Mouse (Mus musculus): ENCODE data around the gene Piwil4. TPM values are rescaled to one million over a fixed set of nuclear protein-coding genes. Genes with fewer than 3 reads are reported as not detected.

Gene Piwil4
- polyA plus RNA-seq (2012), result 1.6 and 1.9 TPM in 2 replicates

DNA sequence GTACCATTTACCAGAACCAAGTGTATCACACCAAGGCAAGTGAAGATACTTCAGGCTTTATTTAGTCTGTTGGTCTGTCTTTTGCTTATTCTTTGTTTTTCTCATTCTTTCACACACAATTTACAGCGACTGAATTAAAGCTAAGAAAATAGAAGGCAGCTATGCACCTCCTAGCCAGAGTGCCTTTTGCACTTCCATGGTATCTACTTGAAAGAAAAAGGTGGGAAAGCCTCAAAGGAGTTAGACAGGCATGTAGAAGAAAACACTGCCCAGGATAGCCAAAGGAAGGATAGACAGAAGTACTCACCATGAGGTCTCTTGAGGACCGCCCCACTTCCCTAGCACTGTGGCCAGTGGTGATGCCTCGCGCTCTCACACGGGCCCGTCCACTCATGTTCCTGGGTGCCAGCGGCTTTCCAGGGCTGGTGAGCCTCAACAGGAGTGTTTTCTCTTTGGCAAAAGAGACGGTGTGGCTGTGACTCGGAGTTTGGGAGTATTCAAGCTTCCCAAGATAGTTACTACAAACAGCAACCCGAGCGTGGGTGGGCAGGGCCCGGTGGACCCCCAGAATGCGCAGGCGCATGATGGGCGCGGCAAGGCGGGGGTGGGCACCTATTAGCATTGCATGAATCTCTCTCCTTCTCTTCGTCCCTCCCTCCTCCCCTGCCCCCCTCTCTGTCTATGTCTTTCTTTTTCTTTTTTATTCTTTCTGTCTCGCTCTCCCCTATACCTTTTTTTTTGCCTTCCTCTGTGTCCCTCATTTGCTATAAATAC lies at the start of gene Piwil4:
Gene Piwil4, minus strand, starts transcription at position 583 of the 774 bp plus-strand sequence.
- no peak for TF ChIP-seq GATA1 (IDR thresholded peaks at IDR 0.05; ENCODE audit: low read length)

DNA sequence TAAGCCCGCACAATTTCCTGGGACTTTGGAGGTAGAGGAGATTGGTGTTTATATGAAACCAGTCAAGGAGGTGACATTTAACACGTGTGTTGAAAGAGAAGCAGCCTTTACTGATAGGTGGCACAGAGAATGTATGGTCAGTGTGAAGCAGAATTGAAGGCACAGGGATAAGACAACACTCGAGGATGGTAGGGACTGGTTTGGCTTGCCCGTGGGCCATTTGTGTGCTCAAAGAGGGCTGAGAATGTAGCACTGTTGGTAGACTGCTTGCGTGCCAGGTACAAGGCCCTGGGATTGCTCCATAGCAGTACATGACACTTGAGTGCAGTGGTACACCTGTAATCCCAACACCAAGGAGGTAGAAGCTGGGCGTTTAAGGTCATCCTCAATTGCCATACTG lies 46.8 kb upstream of the Piwil4 start:
- TF ChIP-seq GATA1 (IDR thresholded peaks at IDR 0.05; ENCODE audit: low read length), result no peak

DNA sequence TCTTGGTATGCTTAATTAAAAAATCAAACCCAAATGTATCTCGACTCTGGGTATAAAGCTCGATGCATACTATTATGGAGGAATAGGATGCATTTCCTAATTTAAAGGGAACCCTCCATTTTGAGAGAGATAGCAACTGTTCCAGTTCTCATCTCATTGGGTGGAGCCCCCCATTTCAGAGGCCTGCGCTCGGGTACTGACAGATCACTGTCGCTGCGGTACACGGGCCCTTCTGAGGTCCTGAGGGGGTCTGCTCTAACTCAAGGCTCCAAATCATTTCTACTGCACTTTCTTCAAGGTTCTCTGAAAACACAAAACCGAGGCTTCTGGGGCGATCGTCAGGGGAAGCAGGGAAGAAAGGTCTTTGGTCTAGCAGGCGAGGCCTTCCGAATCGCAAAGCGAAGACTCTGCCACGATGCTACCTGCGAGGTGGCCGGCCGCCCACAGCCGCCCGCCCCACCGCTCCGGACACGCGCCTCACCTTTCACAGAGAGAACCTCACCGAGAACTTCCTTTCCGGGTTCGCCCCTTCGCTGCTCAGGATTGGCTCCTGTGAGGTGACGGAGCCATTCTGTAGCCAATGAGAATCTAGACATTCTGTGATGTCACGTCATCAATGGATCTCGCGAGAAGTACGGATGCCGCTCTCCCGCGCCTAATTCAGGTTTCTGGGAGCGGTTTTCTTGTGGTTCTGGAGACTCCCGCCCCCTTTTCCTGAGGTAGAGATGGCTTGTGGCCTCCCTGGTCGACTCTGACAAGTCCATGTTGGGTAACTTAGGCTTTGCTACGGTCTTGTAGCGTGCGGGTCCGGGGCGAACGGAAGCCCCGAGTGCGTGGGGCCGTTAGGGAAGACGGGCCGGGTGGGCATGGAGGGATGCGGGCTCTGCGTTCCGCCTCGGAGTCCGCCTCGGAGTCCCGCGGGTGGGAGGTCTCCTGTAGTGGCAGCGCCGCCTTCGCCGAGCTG lies 43.8 kb upstream of the Piwil4 start, which contains the start of the genes Mre11a and Ankrd49:
Gene Mre11a, plus strand, starts transcription at position 616 of the 964 bp plus-strand sequence.
Gene Ankrd49, minus strand, starts transcription at position 818 of the 964 bp plus-strand sequence.
- TF ChIP-seq GATA1 (IDR thresholded peaks at IDR 0.05; ENCODE audit: low read length), result no peak

DNA sequence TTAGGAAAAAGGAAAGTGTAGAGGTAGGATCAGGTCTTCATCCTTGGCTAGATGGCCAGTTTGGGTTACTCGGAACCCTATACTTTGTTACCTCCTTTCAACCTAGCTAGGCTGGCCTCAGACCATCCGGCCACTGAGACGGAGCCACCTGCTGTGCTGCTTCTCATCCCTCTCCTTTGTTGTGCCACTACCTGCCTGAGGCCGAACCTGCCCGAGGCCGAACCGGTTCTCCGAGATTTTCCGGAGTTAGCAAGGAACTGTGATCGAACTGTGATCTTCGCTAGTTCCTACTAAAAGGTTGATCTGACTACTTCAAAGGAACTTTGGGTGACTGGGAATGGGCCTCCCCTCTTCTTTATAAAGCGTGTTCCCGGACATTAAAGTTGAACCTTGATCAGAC lies 37.8 kb upstream of the Piwil4 start:
- TF ChIP-seq GATA1 (IDR thresholded peaks at IDR 0.05; ENCODE audit: low read length), result no peak

DNA sequence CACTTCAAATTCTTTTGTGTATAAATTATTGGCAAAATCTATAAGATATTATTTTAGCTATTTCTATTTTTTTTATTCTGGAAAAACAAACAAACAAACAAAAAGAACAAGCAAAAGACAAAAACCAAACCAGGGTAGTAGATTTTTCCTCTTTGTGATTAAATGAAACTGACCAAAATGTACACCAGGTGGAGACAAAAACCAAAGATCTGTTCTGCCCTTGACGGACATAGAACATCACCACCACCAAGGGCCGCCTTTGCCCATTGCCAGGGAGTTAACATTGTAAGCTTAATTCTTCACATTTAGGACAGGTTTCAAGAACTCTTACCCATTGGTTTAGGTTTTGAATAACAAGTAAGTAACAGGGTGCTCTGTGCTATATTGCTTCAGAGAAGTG lies 33.3 kb upstream of the Piwil4 start:
- no peak for TF ChIP-seq GATA1 (IDR thresholded peaks at IDR 0.05; ENCODE audit: low read length)

DNA sequence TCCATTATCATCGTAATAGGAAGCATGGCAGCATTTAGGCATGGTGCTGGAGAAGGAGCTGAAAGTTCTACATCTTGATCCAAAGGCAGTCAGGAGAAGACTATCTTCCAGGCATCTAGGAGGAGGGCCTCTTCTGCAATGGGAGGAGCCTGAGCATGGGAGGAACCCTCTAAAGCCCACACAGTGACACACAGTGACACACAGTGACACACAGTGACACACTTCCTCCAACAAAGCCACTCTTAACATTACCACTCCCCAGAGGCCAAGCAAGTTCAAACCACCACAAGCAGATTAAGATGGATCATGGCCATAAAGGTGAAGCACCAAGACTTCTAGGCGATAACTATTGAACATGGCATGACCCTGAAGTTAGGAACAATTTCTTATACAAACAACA lies 31.5 kb upstream of the Piwil4 start:
- no peak for TF ChIP-seq GATA1 (IDR thresholded peaks at IDR 0.05; ENCODE audit: low read length)

DNA sequence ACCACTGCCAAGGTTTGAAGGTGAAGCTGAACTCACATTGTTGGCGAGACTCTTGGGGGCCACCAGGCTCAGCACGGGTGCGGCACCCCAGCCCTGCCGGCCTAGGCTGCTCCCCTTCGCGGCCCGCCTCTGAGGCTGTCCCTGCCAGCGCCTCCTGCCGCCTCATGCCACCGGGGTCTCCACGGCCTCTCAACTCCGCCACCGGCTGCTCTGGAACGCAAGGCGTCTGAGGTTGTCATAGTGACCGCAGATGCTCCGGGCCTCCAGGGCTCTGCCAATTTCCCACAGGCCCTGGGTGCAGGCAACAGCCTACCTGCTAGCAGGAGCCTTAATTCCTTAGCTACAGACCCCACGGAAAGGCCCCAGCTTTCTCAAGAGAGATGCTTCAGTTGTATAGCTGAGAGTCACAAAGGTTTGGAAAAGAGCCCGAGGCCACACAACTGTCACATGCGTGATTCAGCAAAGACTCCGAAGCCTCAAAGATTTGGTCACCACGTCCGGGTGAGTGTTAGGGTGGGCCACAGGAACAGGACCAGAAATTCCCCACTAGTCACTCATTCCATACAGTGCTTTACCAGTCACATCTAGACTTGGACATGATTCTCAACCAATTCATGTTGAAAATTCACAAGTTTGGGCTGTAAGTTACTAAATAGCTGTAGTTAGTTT lies 30.4 kb upstream of the Piwil4 start, which contains the start of gene 1700012B09Rik:
Gene 1700012B09Rik, minus strand, starts transcription at position 228 of the 669 bp plus-strand sequence.
- no peak for TF ChIP-seq GATA1 (IDR thresholded peaks at IDR 0.05; ENCODE audit: low read length)

DNA sequence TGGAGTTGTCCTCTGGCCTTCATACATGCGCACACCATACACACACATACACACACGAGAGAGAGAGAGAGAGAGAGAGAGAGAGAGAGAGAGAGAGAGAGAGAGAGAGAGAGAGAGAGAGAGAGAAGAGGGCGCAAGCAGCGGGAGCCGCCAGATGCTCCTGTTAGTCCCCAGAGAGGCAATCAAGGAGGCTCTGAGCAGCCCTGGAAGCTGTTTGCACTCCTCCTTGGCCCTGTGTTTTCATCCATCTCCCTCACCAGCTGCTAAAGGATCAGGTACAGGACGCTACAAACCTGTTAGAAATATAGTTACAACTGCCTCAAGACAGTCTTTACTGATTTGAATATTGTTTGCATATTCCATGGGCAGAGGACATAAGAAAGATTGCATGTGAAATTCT lies 29.3 kb upstream of the Piwil4 start:
- no peak for TF ChIP-seq GATA1 (IDR thresholded peaks at IDR 0.05; ENCODE audit: low read length)

DNA sequence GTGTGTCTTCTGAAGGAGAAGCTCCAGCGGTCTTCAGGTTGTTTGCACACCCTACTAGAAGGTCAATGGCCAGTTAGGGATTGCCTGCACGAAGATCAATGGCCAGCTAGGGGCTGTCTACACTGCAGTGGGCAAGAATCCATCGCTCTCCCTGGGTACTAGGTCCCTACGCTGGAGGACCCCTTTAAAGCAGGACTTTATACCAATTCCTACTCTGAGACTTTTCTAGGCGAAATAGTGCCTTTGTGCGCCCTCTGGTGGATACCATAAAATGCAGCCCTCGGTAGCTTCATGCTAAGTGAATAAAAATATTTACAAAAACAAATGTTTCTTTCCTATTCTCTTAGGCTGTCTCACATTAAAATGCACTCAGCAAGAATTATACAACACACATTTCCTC lies 24.2 kb upstream of the Piwil4 start:
- no peak for TF ChIP-seq GATA1 (IDR thresholded peaks at IDR 0.05; ENCODE audit: low read length)

DNA sequence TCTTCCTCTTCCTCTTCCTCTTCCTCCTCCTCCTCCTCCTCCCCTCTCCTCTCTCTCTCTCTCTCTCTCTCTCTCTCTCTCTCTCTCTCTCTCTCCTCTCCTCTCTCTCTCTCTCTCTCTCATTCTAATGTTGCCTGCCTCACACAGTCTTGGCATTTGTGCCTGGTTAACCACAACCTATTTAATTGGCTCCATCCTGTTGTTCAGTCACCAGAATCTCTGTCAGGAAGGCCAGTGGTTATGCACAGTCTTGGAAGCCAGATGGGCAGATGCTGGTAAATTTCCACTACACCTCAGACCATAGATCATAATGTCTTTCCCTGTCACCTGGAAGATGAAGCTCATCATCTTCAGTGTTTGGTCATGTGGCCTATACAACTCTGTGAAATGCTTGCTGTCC lies 18.7 kb upstream of the Piwil4 start:
- TF ChIP-seq GATA1 (IDR thresholded peaks at IDR 0.05; ENCODE audit: low read length), result no peak

DNA sequence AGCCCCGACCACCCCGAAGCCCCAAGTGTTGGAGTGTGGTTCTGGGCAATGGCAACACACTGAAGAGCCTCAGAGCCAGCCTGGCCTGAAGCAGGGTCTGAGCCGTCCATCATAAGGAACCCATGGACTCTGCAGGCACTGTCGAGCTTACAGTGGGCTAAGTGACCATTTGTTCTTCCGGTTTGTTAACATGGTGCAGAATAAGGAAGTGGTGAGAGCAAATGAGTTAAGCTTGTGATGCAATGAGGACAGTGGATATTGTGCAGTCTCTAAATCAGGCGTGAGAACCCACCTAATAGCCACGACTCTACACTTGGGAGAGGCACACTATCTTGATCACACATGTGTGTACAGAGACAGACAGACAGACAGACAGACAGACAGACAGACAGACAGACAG lies 18.1 kb upstream of the Piwil4 start:
- no peak for TF ChIP-seq GATA1 (IDR thresholded peaks at IDR 0.05; ENCODE audit: low read length)

DNA sequence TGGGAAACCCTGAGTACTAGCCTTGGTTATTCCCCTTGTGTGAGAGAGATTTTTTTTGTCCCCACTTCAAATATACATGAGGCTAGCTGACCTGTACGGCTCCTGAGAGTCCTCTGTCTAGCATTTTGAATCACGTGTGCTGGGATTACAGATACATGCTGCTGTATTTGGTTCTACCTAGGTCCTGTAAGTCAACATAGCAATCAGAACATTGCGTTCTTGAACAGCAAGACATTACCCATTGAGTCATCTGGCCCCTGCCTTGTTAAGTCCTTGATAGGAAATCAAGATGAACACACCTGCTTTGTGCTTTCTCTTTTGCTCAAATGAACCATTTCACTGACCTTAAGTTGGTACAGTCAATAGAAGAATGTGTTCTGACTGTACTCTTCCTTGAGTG lies 13.9 kb upstream of the Piwil4 start:
- no peak for TF ChIP-seq GATA1 (IDR thresholded peaks at IDR 0.05; ENCODE audit: low read length)

DNA sequence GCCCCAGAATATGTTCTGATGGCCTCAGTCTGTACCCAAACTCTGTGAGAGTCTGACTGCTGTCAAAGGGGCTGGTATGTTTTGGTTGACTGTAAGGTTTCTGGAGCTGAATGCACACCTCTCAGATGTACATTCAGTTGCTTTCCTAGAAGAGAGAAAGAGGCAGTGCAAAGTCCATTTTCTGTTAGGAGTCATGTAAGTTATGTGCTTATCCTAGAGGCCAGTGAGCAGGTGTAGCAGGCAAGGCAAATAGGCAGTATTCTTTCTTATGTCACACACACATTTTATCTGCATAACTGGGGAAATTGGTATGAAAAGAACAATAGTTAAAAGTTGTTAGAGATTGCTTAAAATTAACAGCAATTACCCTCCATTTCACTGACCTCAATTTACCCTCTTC lies 13.4 kb upstream of the Piwil4 start:
- no peak for TF ChIP-seq GATA1 (IDR thresholded peaks at IDR 0.05; ENCODE audit: low read length)

DNA sequence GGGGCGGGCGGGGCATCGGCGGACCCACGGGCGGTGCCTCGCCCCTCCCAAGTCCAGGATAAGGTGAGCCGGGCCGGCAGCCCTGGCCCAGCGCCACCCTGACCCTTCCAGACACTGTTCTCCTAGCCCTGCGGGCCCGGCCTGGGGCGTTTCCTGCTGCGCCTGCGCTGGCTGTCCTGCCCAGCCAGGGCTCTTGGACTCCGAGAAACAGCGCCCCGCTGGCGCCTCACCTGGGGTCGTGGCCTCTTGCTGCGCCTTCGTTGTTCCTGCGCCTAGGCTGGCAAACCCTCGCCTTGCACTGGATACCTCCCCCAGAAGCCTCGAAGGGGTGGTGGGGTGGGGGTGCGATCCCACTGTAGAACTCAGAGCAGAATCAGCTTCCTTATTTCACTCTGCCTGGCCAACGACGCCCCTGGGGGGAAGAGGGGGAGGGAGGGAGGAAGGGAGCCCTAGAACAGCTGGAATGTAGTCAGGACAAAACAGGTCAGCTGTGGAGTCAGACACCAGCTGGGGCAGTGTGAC lies 11.5 kb upstream of the Piwil4 start, which contains the start of gene Fut4:
Gene Fut4, minus strand, starts transcription at position 393 of the 522 bp plus-strand sequence.
- TF ChIP-seq GATA1 (IDR thresholded peaks at IDR 0.05; ENCODE audit: low read length), result no peak

DNA sequence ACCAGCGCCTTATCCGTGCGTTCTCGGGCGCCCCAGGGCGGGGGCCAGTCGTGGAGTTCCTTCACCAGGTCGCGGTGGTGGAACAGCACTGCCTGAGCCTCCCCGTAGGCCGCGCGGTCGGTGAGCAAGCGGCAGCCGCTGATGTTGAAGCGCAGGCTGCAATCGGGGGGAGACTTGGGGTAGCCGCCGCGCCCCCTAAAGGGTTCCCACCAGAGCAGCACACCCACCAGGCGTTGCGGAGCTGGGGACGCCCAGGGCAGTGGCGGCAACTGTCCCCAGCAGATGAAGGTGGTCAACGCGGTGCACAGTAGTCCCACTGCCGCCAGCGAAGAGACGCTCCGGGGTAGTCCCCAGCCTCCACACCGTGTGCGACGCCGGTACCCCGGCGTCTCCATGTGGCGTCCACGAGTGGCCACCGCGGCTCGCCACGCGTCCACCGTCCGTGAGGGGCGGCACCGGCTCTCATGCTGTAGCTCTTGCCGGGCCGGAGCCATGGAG lies 11.0 kb upstream of the Piwil4 start:
- TF ChIP-seq GATA1 (IDR thresholded peaks at IDR 0.05; ENCODE audit: low read length), result no peak

All from G1E-ER4 (cell line).